Mouse (Mus musculus) kidney, adult 2 months (tissue): ENCODE measurements at regions not wholly inside any gene's neighbourhood (a gene's known extent, or its start where the extent isn't known, plus 50 kb on each side); places are given as distances from the start of the nearest gene placed in this dataset.

Source experiments
- CTCF ChIP-seq: fragments of 200-500 bp; conservative IDR thresholded peaks from 2 replicates; pipeline ENCODE4 v1.5.1; 2011; ENCODE audit warnings: low read depth, mild to moderate bottlenecking, control low read depth, low read length, moderate library complexity, mixed read lengths; ENCODE audit not compliant: insufficient read depth, insufficient read length
- POLR2A ChIP-seq: fragments of 200-500 bp; IDR thresholded peaks from one replicate; pipeline ENCODE4 v1.6.1; 2011; ENCODE audit warnings: low read depth, low read length, control low read depth

- TF ChIP-seq POLR2A (no peak), CTCF (no peak)
Measured at GRCm38 (mm10) chr6:109879145-109879544, 766.2 kb upstream of the Grm7 start.
